Mouse (Mus musculus): ENCODE measurements around the gene Gpt2. TPM values are rescaled to one million over a fixed set of nuclear protein-coding genes. Genes with fewer than 3 reads are reported as not detected.

Gpt2 gene
- total RNA-seq, 2 experiments from 2014 or later, result 1.7 to 1.8 TPM

GRCm38 (mm10) chr8:85482427-85482826 is 9.9 kb upstream of the Gpt2 start:
- no peak for ATAC-seq (ENCODE audit: poor library complexity, severe bottlenecking)

- peak; percentile 19; the same call in 1 of the 2 replicates for ATAC-seq (ENCODE audit: poor library complexity, severe bottlenecking)
Measured at GRCm38 (mm10) chr8:85487906-85488620, 4.3 kb upstream of the Gpt2 start.

GRCm38 (mm10) chr8:85488631-85489030 is 3.7 kb upstream of the Gpt2 start:
- no peak for ATAC-seq (ENCODE audit: poor library complexity, severe bottlenecking)

- no peak for ATAC-seq (ENCODE audit: poor library complexity, severe bottlenecking)
Measured at GRCm38 (mm10) chr8:85489546-85489945, 2.8 kb upstream of the Gpt2 start.

GRCm38 (mm10) chr8:85492940-85493931 is 860 bp downstream of the Gpt2 start:
- ATAC-seq (ENCODE audit: poor library complexity, severe bottlenecking), result peak; percentile 16

- ATAC-seq (ENCODE audit: poor library complexity, severe bottlenecking), result no peak
Measured at GRCm38 (mm10) chr8:85496125-85496524, 3.7 kb downstream of the Gpt2 start.

GRCm38 (mm10) chr8:85496778-85497177 is 4.4 kb downstream of the Gpt2 start:
- no peak for ATAC-seq (ENCODE audit: poor library complexity, severe bottlenecking)

GRCm38 (mm10) chr8:85498577-85498976 is 6.2 kb downstream of the Gpt2 start:
- no peak for ATAC-seq (ENCODE audit: poor library complexity, severe bottlenecking)

- ATAC-seq (ENCODE audit: poor library complexity, severe bottlenecking), result peak; percentile 61
Measured at GRCm38 (mm10) chr8:85500460-85500859, 8.1 kb downstream of the Gpt2 start.

GRCm38 (mm10) chr8:85500955-85501685 is 8.7 kb downstream of the Gpt2 start:
- ATAC-seq (ENCODE audit: poor library complexity, severe bottlenecking), result no peak

- peak; percentile 75 for ATAC-seq (ENCODE audit: poor library complexity, severe bottlenecking)
Measured at GRCm38 (mm10) chr8:85502381-85502780, 10.0 kb downstream of the Gpt2 start.

GRCm38 (mm10) chr8:85503065-85503464 is 10.7 kb downstream of the Gpt2 start:
- no peak for ATAC-seq (ENCODE audit: poor library complexity, severe bottlenecking)

GRCm38 (mm10) chr8:85504704-85505103 is 12.3 kb downstream of the Gpt2 start:
- no peak for ATAC-seq (ENCODE audit: poor library complexity, severe bottlenecking)

GRCm38 (mm10) chr8:85506620-85507019 is 14.2 kb downstream of the Gpt2 start:
- ATAC-seq (ENCODE audit: poor library complexity, severe bottlenecking), result no peak

GRCm38 (mm10) chr8:85508661-85509060 is 16.3 kb downstream of the Gpt2 start:
- ATAC-seq (ENCODE audit: poor library complexity, severe bottlenecking), result peak; percentile 47; the same call in 1 of the 2 replicates

GRCm38 (mm10) chr8:85512234-85512633 is 19.9 kb downstream of the Gpt2 start:
- ATAC-seq (ENCODE audit: poor library complexity, severe bottlenecking), result no peak

- ATAC-seq (ENCODE audit: poor library complexity, severe bottlenecking), result no peak
Measured at GRCm38 (mm10) chr8:85513283-85513682, 20.9 kb downstream of the Gpt2 start.

- no peak for ATAC-seq (ENCODE audit: poor library complexity, severe bottlenecking)
Measured at GRCm38 (mm10) chr8:85515391-85515790, 23.0 kb downstream of the Gpt2 start.

- no peak; the same call in 1 of the 2 replicates for ATAC-seq (ENCODE audit: poor library complexity, severe bottlenecking)
Measured at GRCm38 (mm10) chr8:85517336-85517735, 25.0 kb downstream of the Gpt2 start.

GRCm38 (mm10) chr8:85517956-85518355 is 25.6 kb downstream of the Gpt2 start:
- ATAC-seq (ENCODE audit: poor library complexity, severe bottlenecking), result no peak

GRCm38 (mm10) chr8:85520586-85520985 is 28.2 kb downstream of the Gpt2 start:
- no peak for ATAC-seq (ENCODE audit: poor library complexity, severe bottlenecking)
